Mouse (Mus musculus): ENCODE data around the gene Zbtb43. TPM values are rescaled to one million over a fixed set of nuclear protein-coding genes. Genes with fewer than 3 reads are reported as not detected.

The Zbtb43 gene
- total RNA-seq, 2 experiments from 2014 or later, result 24.3 to 25.1 TPM

GRCm38 (mm10) chr2:33430771-33431699, 37.3 kb downstream of the Zbtb43 start, which contains the start of gene Zbtb34:
TSS of gene Zbtb34 (minus strand) at chr2:33431324.
- peak; percentile 66 to 69 for DNase-seq (ENCODE audit: low spot score in 2 of 2)

GRCm38 (mm10) chr2:33430081-33430770, 38.1 kb downstream of the Zbtb43 start:
- DNase-seq (ENCODE audit: low spot score in 2 of 2), result no peak

GRCm38 (mm10) chr2:33429339-33429738, 39.0 kb downstream of the Zbtb43 start:
- DNase-seq (ENCODE audit: low spot score in 2 of 2), result no peak

GRCm38 (mm10) chr2:33426640-33427398, 41.5 kb downstream of the Zbtb43 start:
- no peak for DNase-seq (ENCODE audit: low spot score in 2 of 2)

DNA sequence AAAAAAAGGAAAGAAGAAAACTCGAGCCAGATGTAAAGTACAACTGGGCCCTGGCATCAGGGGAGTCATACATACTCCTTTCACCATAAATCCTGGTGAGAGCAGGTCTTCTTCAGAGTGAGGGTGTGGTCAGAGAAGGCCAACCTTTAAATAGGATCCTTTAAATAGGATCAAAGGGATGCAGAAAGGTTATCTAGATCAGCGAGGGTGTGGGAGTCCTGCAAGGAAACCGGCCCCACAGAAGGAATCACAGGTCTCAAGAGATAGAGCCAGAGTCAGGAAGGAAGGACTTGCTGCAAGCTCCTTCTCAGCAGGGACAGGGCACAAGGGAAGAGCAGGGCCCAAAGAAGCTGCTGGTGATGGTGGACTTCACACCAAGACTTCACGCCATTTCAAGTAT, 50.9 kb downstream of the Zbtb43 start:
- no peak for DNase-seq (ENCODE audit: low spot score in 2 of 2)

GRCm38 (mm10) chr2:33414019-33414418, 54.3 kb downstream of the Zbtb43 start:
- no peak for DNase-seq (ENCODE audit: low spot score in 2 of 2)

DNA sequence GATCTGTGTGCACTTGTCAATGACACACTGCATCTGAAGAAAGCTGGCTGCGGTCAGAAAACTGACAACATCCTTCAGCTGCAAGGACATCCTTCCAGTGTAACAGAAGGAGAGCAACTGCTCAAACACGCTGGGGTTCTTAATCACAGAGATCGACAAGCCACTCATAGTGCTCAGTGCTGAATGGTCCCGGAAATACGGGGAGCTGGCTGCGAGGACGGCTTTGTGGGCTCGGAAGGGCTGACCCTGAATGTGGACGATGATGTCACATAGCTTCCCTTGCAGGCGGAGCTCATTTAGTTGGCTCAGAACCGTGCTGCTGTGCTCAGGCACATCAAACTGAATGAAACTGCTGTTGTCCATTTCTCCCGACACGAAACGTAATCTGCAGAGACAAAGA, 56.2 kb downstream of the Zbtb43 start:
- no peak for DNase-seq (ENCODE audit: low spot score in 2 of 2)

DNA sequence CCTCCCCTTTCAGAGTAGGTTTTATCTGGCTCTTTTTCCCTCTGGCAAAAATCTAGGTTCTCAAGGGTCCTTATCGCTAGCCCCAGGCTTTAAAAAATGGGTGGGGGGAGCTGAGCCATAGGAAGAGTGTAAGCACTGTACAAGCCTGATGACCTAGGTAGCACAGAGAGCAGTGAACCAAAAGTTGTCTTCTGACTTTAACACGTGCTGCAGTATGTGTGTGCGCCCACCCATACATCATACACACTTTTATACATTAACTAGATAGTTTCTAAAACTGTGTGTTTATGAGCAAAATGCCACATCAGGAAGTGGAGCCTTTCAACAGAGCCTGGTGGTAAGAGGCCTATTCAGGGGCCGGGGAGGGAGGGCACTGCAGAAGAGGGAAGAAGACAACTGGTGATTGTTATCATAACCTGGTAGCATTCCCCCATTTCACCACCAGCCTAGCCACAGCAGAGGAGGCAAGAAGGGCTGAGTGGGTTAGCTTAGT, 64.8 kb downstream of the Zbtb43 start:
- no peak for DNase-seq (ENCODE audit: low spot score in 2 of 2)

GRCm38 (mm10) chr2:33402638-33403037, 65.7 kb downstream of the Zbtb43 start:
- DNase-seq (ENCODE audit: low spot score in 2 of 2), result no peak

DNA sequence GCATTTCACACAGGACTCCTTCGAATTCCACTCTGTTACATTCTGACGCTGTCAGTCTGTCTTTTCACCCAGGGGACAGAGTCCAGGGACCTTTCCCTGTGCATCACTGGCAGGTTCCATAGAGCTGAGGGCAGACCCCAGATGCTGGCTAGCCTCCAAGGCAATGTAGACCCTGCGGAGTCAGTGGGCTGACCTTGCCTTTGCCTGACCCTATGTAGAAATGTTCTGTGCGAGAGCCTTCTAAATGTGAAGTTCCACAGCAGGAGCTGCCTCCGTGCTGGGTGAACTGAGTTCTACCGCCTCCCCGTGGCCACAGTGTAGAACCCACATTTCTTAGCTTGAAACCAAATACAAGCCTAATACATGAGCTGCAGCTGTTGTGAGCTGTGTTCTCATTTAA, 66.1 kb downstream of the Zbtb43 start:
- peak; percentile 22 to 58 for DNase-seq (ENCODE audit: low spot score in 2 of 2)

GRCm38 (mm10) chr2:33401217-33401616, 67.1 kb downstream of the Zbtb43 start:
- no peak for DNase-seq (ENCODE audit: low spot score in 2 of 2)

- DNase-seq (ENCODE audit: low spot score in 2 of 2), result no peak
Measured at GRCm38 (mm10) chr2:33400541-33400940, 67.8 kb downstream of the Zbtb43 start.

Other genes starting within 250 kb of the Zbtb43 start
- gene Ralgps1, start 97.1 kb downstream of the Zbtb43 start, total RNA-seq (2021), result 1 to 10 TPM; 5.1 to 5.7 TPM
- 1 to 10 TPM; 5.6 to 8.2 TPM for gene Zbtb34, start 37.2 kb downstream of the Zbtb43 start, total RNA-seq (2021)
- not detected for gene Lmx1b, start 172.0 kb upstream of the Zbtb43 start, total RNA-seq (2021)